Mouse (Mus musculus) intestine, embryonic 15.5 days (tissue): ENCODE measurements around the gene Rsg1. TPM values are rescaled to one million over a fixed set of nuclear protein-coding genes. Genes with fewer than 3 reads are reported as not detected.

Experiments used
- ATAC-seq: fragments of 200-750 bp; cut with Nextera tagmentation; 2 replicates; pipeline ENCODE4 v1.8.0; 2017; ENCODE audit warnings: moderate TSS enrichment, moderate library complexity
- H3K27ac ChIP-seq: fragments of 300-500 bp; sonication (generic); 2 replicates; pipeline ENCODE4 v1.5.1; 2015; ENCODE audit warnings: mild to moderate bottlenecking, inconsistent platforms
- H3K27me3 ChIP-seq: fragments of 300-500 bp; sonication (generic); replicated peaks from 2 replicates; pipeline ENCODE4 v1.6.1; 2015; ENCODE audit warnings: inconsistent platforms
- H3K36me3 ChIP-seq: fragments of 300-500 bp; sonication (generic); 2 replicates; pipeline ENCODE4 v1.6.1; 2015; ENCODE audit warnings: inconsistent platforms
- H3K4me1 ChIP-seq: fragments of 300-500 bp; sonication (generic); replicated peaks from 2 replicates; pipeline ENCODE4 v1.6.1; 2015; ENCODE audit warnings: inconsistent platforms
- H3K4me2 ChIP-seq: fragments of 300-500 bp; sonication (generic); replicated peaks from 2 replicates; pipeline ENCODE4 v1.6.1; 2015; ENCODE audit warnings: mild to moderate bottlenecking, inconsistent platforms
- H3K4me3 ChIP-seq: fragments of 300-500 bp; sonication (generic); replicated peaks from 2 replicates; pipeline ENCODE4 v1.5.1; 2015; ENCODE audit warnings: inconsistent platforms
- H3K9ac ChIP-seq: fragments of 300-500 bp; sonication (generic); 2 replicates; pipeline ENCODE4 v1.6.1; 2015; ENCODE audit warnings: inconsistent platforms
- H3K9me3 ChIP-seq: fragments of 300-500 bp; sonication (generic); 2 replicates; pipeline ENCODE4 v1.6.1; 2016; ENCODE audit warnings: inconsistent platforms
- WGBS: fragments of 180-500 bp; shearing (Covaris S2); methylation state at CpG from one replicate; pipeline ENCODE4 v1.1.7; 2015; 5-methylcytosine and 5-hydroxymethylcytosine counted together
- polyA plus RNA-seq: library from polyadenylated mRNA; unstranded; fragments of >200 nt; fragmentation: Nextera tagmentation; extraction: Ambion mirVana; gene quantifications from 2 replicates; pipeline ENCODE4 v1.2.1, GENCODE M21; 2015

The Rsg1 gene
- polyA plus RNA-seq, 1 experiment from 2014 or later: 5.1 TPM

DNA sequence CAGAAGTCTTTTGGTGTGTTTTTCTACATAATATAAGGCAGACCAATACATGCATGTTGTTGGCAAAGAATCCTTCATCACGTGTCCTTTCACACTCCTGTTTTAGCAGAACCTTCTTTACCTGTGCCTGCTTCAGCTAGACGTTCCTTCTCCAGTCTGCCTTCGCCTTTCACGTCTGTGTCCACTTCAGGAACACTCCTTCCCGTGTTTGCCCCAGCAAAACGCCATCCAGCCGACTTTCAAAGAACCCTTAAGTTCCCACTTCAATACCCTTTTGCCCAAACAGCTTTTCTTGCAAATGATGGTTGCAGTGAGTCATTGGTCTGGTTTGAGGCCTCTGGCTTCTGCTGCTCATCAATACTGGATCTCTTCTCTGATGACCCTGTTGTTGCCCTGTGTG, 22.5 kb upstream of the Rsg1 start:
- no peak overlapping the region for H3K27ac ChIP-seq
- H3K4me2 ChIP-seq: no peak overlapping the region
- H3K9ac ChIP-seq: no peak overlapping the region
- H3K27me3 ChIP-seq: no peaks in the 10 kb centered on the region
- no peak overlapping the region for H3K4me3 ChIP-seq
- peaks cover 15% of the 10 kb centered on the region for H3K36me3 ChIP-seq
- ATAC-seq: no peak
- no peaks in the 10 kb centered on the region for H3K9me3 ChIP-seq
- H3K4me1 ChIP-seq: peaks cover 9% of the 10 kb centered on the region; the same call in 1 of the 2 replicates
- WGBS: 91% methylated on average over 7 of the region's 7 CpGs

GRCm38 (mm10) chr4:141194553-141194952, 19.2 kb upstream of the Rsg1 start:
- Histone ChIP-seq H3K9me3 (no peaks in the 10 kb centered on the region), H3K27me3 (no peaks in the 10 kb centered on the region), H3K4me1 (0 out of 2 replicates have a peak, but pooled peaks cover 5% of the 10 kb centered on the region), H3K36me3 (peaks cover 36% of the 10 kb centered on the region), H3K27ac (no peak overlapping the region), H3K9ac (no peak overlapping the region), H3K4me2 (no peak overlapping the region), H3K4me3 (no peak overlapping the region)
- WGBS: 92% methylated on average over 6 of the region's 6 CpGs
- no peak for ATAC-seq

DNA sequence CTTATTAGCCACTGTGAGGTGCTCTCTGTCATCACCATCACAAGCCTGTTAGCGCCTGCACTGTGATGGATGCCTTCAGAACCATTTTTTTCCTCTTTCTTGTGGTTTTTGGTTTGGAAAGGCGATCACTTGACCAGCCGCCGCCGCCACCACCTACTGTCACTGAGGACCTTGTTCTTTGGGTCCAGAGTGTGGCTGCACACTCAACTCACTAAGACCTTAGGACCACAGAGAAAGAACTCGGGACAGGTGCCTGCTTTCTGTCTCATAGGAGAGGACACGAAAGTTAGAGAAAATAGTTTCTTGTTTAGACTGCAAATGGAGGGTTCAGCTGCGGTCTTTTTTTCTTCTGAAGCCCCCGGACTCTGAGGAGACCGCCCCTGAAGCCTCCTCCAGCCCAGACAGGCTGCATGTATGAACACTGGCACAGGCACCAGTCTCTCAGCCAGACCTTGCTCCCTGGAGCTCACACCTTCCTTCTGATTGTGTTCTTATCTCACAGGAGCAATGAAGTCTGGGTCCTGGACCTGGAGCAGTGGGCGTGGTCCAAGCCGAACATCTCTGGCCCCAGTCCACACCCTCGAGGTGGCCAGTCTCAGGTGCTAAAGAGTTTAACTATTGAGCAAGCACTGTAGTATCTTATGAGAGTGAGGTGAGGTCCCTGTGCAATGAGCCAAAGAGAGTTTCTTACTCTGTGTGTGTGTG, 16.6 kb upstream of the Rsg1 start:
- peak overlapping the region; percentile 44; the same call in 1 of the 2 replicates for H3K27ac ChIP-seq
- peak; percentile 94 for ATAC-seq

DNA sequence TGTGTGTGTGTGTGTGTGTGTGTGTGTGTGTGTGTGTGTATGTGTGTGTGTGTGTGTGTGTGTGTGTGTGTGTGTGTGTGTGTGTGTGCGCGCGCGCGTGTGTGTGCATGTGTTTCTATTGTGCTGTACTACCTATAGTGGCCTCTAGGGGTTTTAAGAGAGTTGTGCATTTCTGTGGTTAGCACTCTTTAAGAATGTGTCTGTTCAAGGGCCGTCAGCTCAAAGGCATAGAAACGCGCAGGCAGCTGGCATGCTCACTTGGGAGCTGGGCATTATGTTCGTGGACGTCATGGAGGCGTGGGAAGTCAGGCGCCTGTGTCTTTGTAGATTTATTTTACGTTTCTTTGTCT, 16.1 kb upstream of the Rsg1 start:
- WGBS: 98% methylated on average over 13 of the region's 13 CpGs
- Histone ChIP-seq H3K4me2 (no peak overlapping the region), H3K4me3 (no peak overlapping the region), H3K27ac (no peak overlapping the region), H3K4me1 (0 out of 2 replicates have a peak, but pooled peaks cover 5% of the 10 kb centered on the region), H3K9ac (no peak overlapping the region), H3K9me3 (no peaks in the 10 kb centered on the region), H3K27me3 (no peaks in the 10 kb centered on the region), H3K36me3 (peaks cover 47% of the 10 kb centered on the region)
- ATAC-seq: no peak

More for the DNA sequence above, 16.6 kb upstream of the Rsg1 start:
- Histone ChIP-seq H3K4me1 (0 out of 2 replicates have a peak, but pooled peaks cover 5% of the 10 kb centered on the region), H3K9ac (no peak overlapping the region), H3K27me3 (no peaks in the 10 kb centered on the region), H3K9me3 (no peaks in the 10 kb centered on the region), H3K4me3 (no peak overlapping the region), H3K4me2 (no peak overlapping the region), H3K36me3 (peaks cover 47% of the 10 kb centered on the region)
- WGBS: 90% methylated on average over 13 of the region's 13 CpGs

DNA sequence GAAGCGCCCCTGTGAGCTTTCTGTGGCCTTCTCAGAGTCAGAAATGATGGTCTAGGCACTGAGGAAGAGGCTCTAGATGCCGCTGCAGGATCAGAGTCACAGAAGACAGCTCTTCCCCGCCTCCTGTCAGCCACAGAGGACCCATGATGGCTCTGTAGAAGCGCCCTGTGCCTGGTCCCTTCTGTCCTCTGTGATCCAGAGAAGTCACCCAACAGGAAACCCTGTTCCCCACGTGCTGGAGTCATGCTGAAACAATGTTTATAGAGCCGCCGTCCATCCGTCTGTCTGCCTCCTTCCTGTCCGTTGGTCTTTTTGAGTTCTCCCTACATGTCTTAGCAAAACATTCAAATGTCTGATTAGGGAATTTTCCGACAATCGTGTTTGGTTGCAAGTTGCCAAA, 12.8 kb upstream of the Rsg1 start:
- no peak overlapping the region for H3K4me2 ChIP-seq
- no peak overlapping the region for H3K9ac ChIP-seq
- ATAC-seq: no peak
- no peaks in the 10 kb centered on the region for H3K9me3 ChIP-seq
- H3K27ac ChIP-seq: no peak overlapping the region
- 0 out of 2 replicates have a peak, but pooled peaks cover 5% of the 10 kb centered on the region for H3K4me1 ChIP-seq
- WGBS: 67% methylated on average over 11 of the region's 11 CpGs
- no peak overlapping the region for H3K4me3 ChIP-seq
- peaks cover 36% of the 10 kb centered on the region for H3K36me3 ChIP-seq
- no peaks in the 10 kb centered on the region for H3K27me3 ChIP-seq

- H3K4me3 ChIP-seq: no peak overlapping the region
- no peak overlapping the region for H3K27ac ChIP-seq
- H3K4me1 ChIP-seq: 0 out of 2 replicates have a peak, but pooled peaks cover under 1% of the 10 kb centered on the region
- 87% methylated on average over 6 of the region's 6 CpGs for WGBS
- no peak overlapping the region for H3K9ac ChIP-seq
- no peaks in the 10 kb centered on the region for H3K27me3 ChIP-seq
- peaks cover 28% of the 10 kb centered on the region for H3K36me3 ChIP-seq
- ATAC-seq: no peak
- no peaks in the 10 kb centered on the region for H3K9me3 ChIP-seq
- no peak overlapping the region for H3K4me2 ChIP-seq
Measured at GRCm38 (mm10) chr4:141202192-141202591, 11.6 kb upstream of the Rsg1 start.

GRCm38 (mm10) chr4:141204580-141205061, 9.1 kb upstream of the Rsg1 start:
- no peak overlapping the region for H3K27ac ChIP-seq
- no peak overlapping the region for H3K9ac ChIP-seq
- H3K36me3 ChIP-seq: peaks cover 14% of the 10 kb centered on the region
- 69% methylated on average over 4 of the region's 4 CpGs for WGBS
- H3K4me1 ChIP-seq: no peaks in the 10 kb centered on the region
- no peaks in the 10 kb centered on the region for H3K27me3 ChIP-seq
- no peak overlapping the region for H3K4me3 ChIP-seq
- 0 out of 2 replicates have a peak, but pooled peaks have one; percentile 20 for ATAC-seq
- no peak overlapping the region for H3K4me2 ChIP-seq
- no peaks in the 10 kb centered on the region for H3K9me3 ChIP-seq

DNA sequence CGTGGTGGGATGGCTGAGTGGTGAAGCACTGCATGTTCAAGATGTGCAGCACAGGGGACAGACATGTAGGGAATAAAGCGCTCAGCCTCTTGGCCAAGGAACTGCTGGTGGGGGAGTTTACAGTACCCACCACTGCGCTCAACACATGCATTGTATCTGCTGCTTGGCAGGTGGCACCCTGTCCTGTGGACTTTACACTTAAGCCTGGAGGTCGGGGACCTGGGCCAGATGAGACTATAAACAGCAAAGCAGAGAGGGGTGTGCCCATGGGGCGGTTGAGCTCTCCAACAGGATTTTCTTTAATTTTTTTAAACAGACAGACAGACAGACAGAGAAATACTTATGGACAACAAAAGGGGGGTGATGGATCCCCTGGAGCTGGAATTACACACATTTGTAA, 6.7 kb upstream of the Rsg1 start:
- no peak overlapping the region for H3K9ac ChIP-seq
- H3K9me3 ChIP-seq: no peaks in the 10 kb centered on the region
- H3K27me3 ChIP-seq: no peaks in the 10 kb centered on the region
- no peaks in the 10 kb centered on the region for H3K4me1 ChIP-seq
- no peak for ATAC-seq
- WGBS: 91% methylated on average over 5 of the region's 5 CpGs
- no peak overlapping the region for H3K4me2 ChIP-seq
- no peaks in the 10 kb centered on the region for H3K36me3 ChIP-seq
- H3K4me3 ChIP-seq: no peak overlapping the region
- no peak overlapping the region for H3K27ac ChIP-seq

DNA sequence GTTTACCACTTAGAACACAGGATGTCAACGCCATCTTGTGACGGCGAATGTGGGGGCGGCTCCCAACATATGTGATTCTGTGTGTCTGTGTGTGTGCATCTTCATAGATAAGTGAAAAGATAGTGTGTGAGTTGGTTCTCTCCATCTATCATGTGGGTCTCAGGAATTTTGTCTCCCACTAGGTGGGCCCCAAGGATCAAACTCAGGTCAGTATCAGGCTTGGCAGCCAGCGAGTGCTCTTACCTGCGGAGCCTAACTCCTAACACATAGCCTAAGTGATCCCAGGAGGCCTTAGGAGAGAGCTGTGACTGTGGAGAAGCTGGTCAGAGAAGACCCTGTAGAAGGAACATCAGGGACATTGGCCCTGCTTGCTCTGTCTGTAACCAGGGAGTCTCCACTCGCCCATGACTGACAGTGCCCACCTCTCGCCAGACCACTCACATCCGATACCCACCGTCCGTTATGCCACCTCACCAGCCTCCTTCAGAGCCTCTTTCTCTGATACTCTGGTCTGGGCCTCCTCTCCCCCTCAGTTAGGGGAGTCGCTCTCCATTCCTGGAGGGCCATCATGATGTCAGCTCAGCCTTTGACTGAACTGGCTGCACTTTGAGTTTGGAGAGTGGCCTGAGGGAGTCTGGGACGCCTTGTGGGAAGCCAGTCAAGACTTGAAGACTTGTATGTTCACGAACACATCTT, 3.1 kb upstream of the Rsg1 start:
- Histone ChIP-seq H3K27me3 (no peaks in the 10 kb centered on the region), H3K9ac (no peak overlapping the region), H3K36me3 (no peaks in the 10 kb centered on the region), H3K4me3 (peak overlapping the region; percentile 31), H3K4me1 (peaks cover 7% of the 10 kb centered on the region), H3K9me3 (no peaks in the 10 kb centered on the region), H3K27ac (peak overlapping the region; percentile 18; the same call in 1 of the 2 replicates), H3K4me2 (peak overlapping the region; percentile 45)
- WGBS: 73% methylated on average over 14 of the region's 14 CpGs
- ATAC-seq: peak; percentile 37; the same call in 1 of the 2 replicates

DNA sequence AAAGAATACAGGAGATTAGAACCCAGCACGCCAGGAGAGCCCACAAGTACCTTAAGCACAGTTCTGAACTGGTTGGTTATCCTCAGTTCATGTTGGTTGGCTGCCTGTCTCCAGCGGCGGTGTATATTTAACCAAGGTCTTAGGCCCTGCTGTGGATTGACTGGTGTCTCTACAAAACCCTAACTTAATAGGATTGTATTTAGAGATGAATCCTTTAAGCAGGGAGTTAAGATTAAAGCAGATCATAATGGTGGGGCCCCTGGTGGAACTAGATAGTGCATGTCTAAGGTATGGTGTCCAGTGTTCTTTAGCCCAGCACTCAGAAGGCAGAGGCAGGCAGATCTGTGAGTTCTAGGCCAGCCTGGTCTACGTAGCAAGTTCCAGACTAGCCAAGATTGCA, 2.1 kb upstream of the Rsg1 start:
- no peaks in the 10 kb centered on the region for H3K9me3 ChIP-seq
- no peak for ATAC-seq
- H3K4me2 ChIP-seq: no peak overlapping the region
- peaks cover 7% of the 10 kb centered on the region for H3K4me1 ChIP-seq
- 92% methylated on average over 4 of the region's 4 CpGs for WGBS
- H3K36me3 ChIP-seq: no peaks in the 10 kb centered on the region
- H3K4me3 ChIP-seq: no peak overlapping the region
- H3K9ac ChIP-seq: no peak overlapping the region
- H3K27ac ChIP-seq: no peak overlapping the region
- H3K27me3 ChIP-seq: no peaks in the 10 kb centered on the region

DNA sequence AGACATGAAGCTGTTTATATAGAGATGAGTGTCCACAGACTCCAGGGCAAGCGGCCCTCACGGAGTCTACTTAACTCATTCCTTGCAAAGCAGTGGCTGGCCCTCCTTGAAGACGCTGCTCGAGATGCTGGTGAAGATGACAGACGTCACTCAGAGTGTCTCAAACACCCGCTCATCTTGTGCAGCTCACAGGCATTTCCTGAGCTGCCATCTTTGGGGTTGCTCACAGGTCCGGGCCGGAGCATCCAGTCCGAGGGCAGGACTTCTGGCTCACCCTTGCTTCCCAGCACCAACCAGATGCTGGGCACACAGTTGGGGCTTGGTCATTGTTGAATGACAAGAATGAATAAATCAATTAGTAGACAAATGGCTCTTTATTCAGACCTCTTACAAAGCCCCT, 864 bp upstream of the Rsg1 start:
- no peak overlapping the region for H3K4me3 ChIP-seq
- no peaks in the 10 kb centered on the region for H3K9me3 ChIP-seq
- peaks cover 7% of the 10 kb centered on the region for H3K4me1 ChIP-seq
- no peaks in the 10 kb centered on the region for H3K27me3 ChIP-seq
- H3K9ac ChIP-seq: no peak overlapping the region
- 74% methylated on average over 9 of the region's 9 CpGs for WGBS
- H3K36me3 ChIP-seq: no peaks in the 10 kb centered on the region
- no peak overlapping the region for H3K27ac ChIP-seq
- H3K4me2 ChIP-seq: no peak overlapping the region; the same call in 1 of the 2 replicates
- ATAC-seq: no peak

- WGBS: 41% methylated on average over 2 of the region's 2 CpGs
- ATAC-seq: peak; percentile 16; the same call in 1 of the 2 replicates
- Histone ChIP-seq H3K27me3 (no peaks in the 10 kb centered on the region), H3K4me1 (peaks cover 7% of the 10 kb centered on the region), H3K4me3 (peak overlapping the region; percentile 56), H3K9ac (peak overlapping the region; percentile 66; the same call in 1 of the 2 replicates), H3K9me3 (no peaks in the 10 kb centered on the region), H3K36me3 (no peaks in the 10 kb centered on the region), H3K27ac (0 out of 2 replicates have a peak overlapping the region, but pooled peaks have one; percentile 44), H3K4me2 (peak overlapping the region; percentile 79)
Measured at GRCm38 (mm10) chr4:141213342-141213741, 414 bp upstream of the Rsg1 start.
